In the genomic region with DNA sequence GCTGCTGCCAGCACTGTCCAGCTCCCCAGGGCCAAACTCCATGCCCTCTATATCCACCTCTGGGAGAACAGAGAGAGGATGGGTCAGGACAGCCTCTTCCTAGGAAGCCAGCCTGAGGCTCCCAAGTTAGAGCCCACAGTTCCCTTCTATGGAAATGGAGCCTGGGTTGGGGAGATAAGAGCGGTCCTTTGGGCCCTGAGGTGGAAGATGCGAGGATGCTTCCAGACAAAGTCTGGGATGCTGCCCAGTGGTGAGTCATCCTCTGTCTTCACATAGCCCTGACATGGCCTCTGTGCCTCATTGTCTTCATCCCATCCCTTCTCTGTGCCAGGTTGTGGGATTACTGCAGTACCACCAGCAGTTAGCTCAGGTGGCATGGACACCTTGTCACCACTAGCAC, we compare ENCODE assay signal across 12 mouse cellular contexts. TPM values are rescaled to one million over a fixed set of nuclear protein-coding genes. Genes with fewer than 3 reads are reported as not detected.
DNase-seq lines count a peak whose midpoint lies in the region; ATAC-seq lines count a peak whose summit lies in the region.
"Had no signal": no experiment of that assay in that cellular context is flagged by ENCODE, and none has a peak within 500 bp of the region (broad histone marks: within the 10 kb centered on the region; RNA-seq: fewer than 3 reads in every experiment).

No protein-coding gene starts in this region.

- no peak for ATAC-seq in cerebellum, adult (ENCODE audit: insufficient number of reproducible peaks, low FRiP score, low TSS enrichment)
- ATAC-seq: hindbrain, embryonic 16.5 days; midbrain, embryonic 16.5 days had no signal

- DNase-seq in cerebellum, adult 11 months = peak; percentile 56
- DNase-seq in ovary, adult 18-20 months (ENCODE audit: low spot score) = peak; percentile 1
- DNase-seq in ovary, postnatal 14 days (ENCODE audit: low spot score) = no peak
- DNase-seq in adrenal gland, postnatal 25 days = peak; percentile 60
- peak; percentile 1 for DNase-seq in layer of hippocampus, postnatal 14 days (ENCODE audit: low spot score in 2 of 2)
- DNase-seq in c-Kit-positive CD71-positive TER-119-positive erythroid progenitor cells, embryonic 14.5 days (ENCODE audit: low spot score) = no peak
- DNase-seq in embryo, embryonic 11 days = no peak
- DNase-seq: kidney, adult 9 months; liver, embryonic 13.5 days had no signal

RNA-seq across cellular contexts. Expression of a gene that starts 7.8 kb away (rescaled TPM):
- total RNA-seq in adrenal gland, postnatal 25 days (2021) = 10.1 and 12.5 TPM in 2 replicates
- total RNA-seq in layer of hippocampus, postnatal 14 days (2021) = 1 to 10 TPM; 5.8 to 7.5 TPM

RNA-seq across cellular contexts. Expression of a gene that starts 7.8 kb away (rescaled TPM):
- 9.4 and 13.0 TPM in 2 replicates for total RNA-seq in adrenal gland, postnatal 25 days (2021)
- total RNA-seq in layer of hippocampus, postnatal 14 days (2021) = under 1 TPM; 0.67 to 0.81 TPM

RNA-seq across cellular contexts. Expression of a gene that starts 10.4 kb away (rescaled TPM):
- total RNA-seq in adrenal gland, postnatal 25 days (2021) = 144 and 161 TPM in 2 replicates
- 10 to 100 TPM; 79.2 to 89.4 TPM for total RNA-seq in layer of hippocampus, postnatal 14 days (2021)

Comparison
In these comparisons a context has a peak if more than half of its experiments do, and no peak if none do; other contexts are left out.
1. DNase-seq: peak in cerebellum, adult 11 months (single experiment), ovary, adult 18-20 months (single experiment), adrenal gland, postnatal 25 days (single experiment) and layer of hippocampus, postnatal 14 days (2 of 2); none in ovary, postnatal 14 days (single experiment), c-Kit-positive CD71-positive TER-119-positive erythroid progenitor cells, embryonic 14.5 days (single experiment) and embryo, embryonic 11 days (single experiment).